Mouse (Mus musculus): ENCODE data around the gene 2410002F23Rik.
"Not testable (repeated sequence)": the region's sequence is repeated elsewhere in the genome, so short reads cannot be mapped to it uniquely, and the experiment has no call there.

Gene 2410002F23Rik

GRCm38 (mm10) chr7:44262791-44263643, 16.5 kb downstream of the 2410002F23Rik start:
- peak; percentile 81 to 92 for DNase-seq (ENCODE audit: low spot score in 2 of 2)

- DNase-seq (ENCODE audit: low spot score in 2 of 2) = no peak
Measured at GRCm38 (mm10) chr7:44268117-44268516, 21.6 kb downstream of the 2410002F23Rik start.

- no peak for DNase-seq (ENCODE audit: low spot score in 2 of 2)
Measured at GRCm38 (mm10) chr7:44269397-44269796, 22.9 kb downstream of the 2410002F23Rik start.

GRCm38 (mm10) chr7:44271309-44271708, 24.8 kb downstream of the 2410002F23Rik start:
- no peak for DNase-seq (ENCODE audit: low spot score in 2 of 2)

GRCm38 (mm10) chr7:44272546-44272945, 26.0 kb downstream of the 2410002F23Rik start:
- no peak for DNase-seq (ENCODE audit: low spot score in 2 of 2)

- DNase-seq (ENCODE audit: low spot score in 2 of 2) = no peak
Measured at GRCm38 (mm10) chr7:44273446-44273845, 26.9 kb downstream of the 2410002F23Rik start.

- DNase-seq (ENCODE audit: low spot score in 2 of 2) = no peak
Measured at GRCm38 (mm10) chr7:44274096-44274495, 27.6 kb downstream of the 2410002F23Rik start.

GRCm38 (mm10) chr7:44275546-44275945, 29.0 kb downstream of the 2410002F23Rik start:
- DNase-seq (ENCODE audit: low spot score in 2 of 2) = no peak

- DNase-seq (ENCODE audit: low spot score in 2 of 2) = no peak
Measured at GRCm38 (mm10) chr7:44276461-44277249, 30.1 kb downstream of the 2410002F23Rik start.

GRCm38 (mm10) chr7:44277250-44277622, 30.7 kb downstream of the 2410002F23Rik start:
- DNase-seq (ENCODE audit: low spot score in 2 of 2) = no peak

GRCm38 (mm10) chr7:44280959-44281358, 34.4 kb downstream of the 2410002F23Rik start:
- no peak for DNase-seq (ENCODE audit: low spot score in 2 of 2)

GRCm38 (mm10) chr7:44281586-44281985, 35.1 kb downstream of the 2410002F23Rik start:
- DNase-seq (ENCODE audit: low spot score in 2 of 2) = no peak

- DNase-seq (ENCODE audit: low spot score in 2 of 2) = no peak
Measured at GRCm38 (mm10) chr7:44287760-44288159, 41.2 kb downstream of the 2410002F23Rik start.

- DNase-seq (ENCODE audit: low spot score in 2 of 2) = no peak
Measured at GRCm38 (mm10) chr7:44290986-44291385, 44.5 kb downstream of the 2410002F23Rik start.

GRCm38 (mm10) chr7:44291418-44291817, 44.9 kb downstream of the 2410002F23Rik start:
- no peak for DNase-seq (ENCODE audit: low spot score in 2 of 2)

GRCm38 (mm10) chr7:44297501-44297900, 51.0 kb downstream of the 2410002F23Rik start:
- not testable (repeated sequence) for DNase-seq (ENCODE audit: low spot score in 2 of 2)
